Mouse (Mus musculus) 3134 (cell line): ENCODE data around the gene Cnot3.

Source experiments
- DNase-seq: peaks from one replicate; pipeline ENCODE4 v3.0.0-alpha.2; 2011; ENCODE audit warnings: low spot score; ENCODE audit not compliant: insufficient read length; ENCODE audit errors: extremely low read depth

Cnot3 gene

DNA sequence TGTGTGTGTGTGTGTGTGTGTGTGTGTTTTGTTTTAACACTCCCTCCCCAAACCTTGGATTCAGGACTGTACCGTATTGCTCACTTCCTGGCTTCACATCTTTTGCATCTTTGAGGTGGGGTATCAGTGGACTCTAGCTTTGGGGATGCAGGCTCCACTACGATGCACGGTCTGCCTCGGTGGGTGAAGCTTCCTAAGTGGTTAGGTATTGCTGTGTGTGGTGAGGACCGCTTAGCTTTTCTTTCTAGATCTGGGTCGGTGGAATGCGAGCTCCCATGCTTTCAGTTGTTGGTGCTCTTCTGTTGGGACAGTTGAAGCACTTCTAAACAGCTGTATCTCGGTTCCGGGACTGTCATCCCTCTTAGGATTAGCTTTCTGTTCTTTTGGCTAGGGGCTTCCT lies 1.1 kb downstream of the Cnot3 start:
- no peak for DNase-seq

DNA sequence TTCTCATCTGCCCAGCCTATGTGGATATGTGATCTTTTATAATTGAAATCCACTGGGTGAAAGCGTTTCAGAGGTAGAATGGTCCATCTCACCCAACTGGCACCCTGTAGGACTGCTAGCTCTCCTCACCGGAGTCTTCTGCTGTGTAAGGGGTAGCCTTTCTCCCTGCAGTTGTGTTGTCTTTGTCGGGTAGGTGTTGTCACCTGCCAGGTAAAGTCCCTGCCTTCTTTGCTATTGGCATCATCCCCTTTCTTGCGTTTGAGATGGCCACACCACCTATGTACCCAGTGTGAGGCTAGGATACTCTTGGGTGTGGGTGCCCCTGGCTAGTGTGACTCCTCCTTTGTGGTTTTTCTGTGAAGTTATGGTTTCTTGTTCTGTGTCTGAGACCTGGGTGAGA lies 1.6 kb downstream of the Cnot3 start:
- DNase-seq, result no peak

DNA sequence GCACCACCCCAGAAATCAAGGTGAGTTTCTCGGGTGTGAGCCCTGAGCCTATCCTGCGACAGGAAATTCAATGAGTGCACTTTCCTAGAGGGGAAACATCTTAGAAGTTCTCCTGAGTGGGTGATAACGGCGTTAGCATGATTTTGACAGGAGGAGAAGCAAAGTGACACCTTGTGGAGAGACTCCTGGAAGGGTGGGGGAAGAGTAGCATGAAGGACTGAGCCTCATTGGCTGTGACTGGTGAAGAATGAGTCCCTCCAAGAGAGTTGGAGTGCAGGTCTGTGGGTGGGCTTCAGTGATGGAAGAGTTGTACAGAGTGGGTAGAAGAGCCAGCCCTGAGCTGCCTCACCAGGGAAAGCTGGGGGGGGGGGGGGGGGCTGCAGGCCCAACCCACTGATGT lies 11.9 kb downstream of the Cnot3 start:
- no peak for DNase-seq

- DNase-seq, result no peak
Observed at GRCm38 (mm10) chr7:3658578-3658977, 13.5 kb downstream of the Cnot3 start.

GRCm38 (mm10) chr7:3664524-3665214 lies 19.6 kb downstream of the Cnot3 start:
- DNase-seq, result peak; percentile 26

- peak; percentile 90 for DNase-seq
Observed at GRCm38 (mm10) chr7:3665215-3666114, 20.4 kb downstream of the Cnot3 start, which contains the start of gene Leng1. Gene Leng1, minus strand, starts transcription at chr7:3665840.

DNA sequence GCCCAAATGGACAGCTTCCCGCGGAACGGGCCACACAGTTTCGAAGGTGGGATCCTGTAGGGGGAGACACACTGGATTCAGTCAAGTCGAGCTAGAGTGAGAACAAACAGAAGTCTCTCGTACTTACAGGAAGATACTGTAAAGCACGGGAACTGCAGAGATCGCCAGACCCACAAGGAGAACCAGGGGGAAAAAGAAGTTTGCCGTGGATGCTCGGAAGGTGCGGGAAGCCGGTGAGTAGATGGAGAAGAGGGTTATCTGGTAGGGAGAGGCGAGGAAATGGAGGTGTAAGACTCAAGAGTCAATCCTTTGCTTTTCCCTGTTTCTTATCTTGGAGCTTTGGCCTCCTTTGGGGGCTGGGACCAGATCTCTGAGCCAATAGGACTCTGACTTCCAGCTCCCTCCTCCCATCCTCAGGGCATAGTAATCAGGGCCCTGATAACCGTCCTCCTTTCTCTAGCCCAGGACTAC lies 21.9 kb downstream of the Cnot3 start:
- no peak for DNase-seq

DNA sequence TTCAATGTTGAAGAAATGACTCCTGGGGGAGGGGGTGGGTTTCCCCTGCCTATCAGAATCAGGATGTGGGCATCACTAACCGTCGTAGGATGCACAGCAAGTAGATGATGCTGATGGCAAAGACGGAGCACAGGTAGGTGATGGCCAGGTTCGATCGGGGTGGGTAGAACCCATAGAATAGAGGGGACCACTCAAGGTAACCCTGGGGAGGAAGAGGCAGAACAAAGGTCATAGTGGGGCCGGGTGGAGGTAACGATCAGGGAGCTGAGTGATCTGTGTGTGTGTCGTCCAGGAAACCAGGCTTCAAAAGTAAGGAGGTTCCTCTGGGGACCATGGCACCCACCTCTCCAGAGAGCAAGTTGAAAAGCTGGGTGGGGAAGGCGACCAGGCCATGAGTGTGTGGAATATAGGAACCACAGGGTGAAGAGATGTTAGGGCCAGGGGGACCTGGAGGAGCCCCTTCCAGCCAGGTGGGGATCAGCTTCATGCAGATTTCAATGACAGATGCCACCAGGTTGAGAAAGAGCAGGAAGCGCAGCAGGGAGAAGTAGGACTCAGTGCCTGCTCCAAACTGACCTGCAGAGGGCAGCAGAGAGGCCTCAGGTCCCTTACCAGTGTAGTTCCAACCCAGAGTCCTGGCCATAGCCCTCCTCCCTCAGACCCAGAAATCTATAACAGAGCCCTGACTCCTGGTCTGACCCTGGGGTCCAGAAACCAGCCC lies 29.6 kb downstream of the Cnot3 start:
- DNase-seq, result no peak

DNA sequence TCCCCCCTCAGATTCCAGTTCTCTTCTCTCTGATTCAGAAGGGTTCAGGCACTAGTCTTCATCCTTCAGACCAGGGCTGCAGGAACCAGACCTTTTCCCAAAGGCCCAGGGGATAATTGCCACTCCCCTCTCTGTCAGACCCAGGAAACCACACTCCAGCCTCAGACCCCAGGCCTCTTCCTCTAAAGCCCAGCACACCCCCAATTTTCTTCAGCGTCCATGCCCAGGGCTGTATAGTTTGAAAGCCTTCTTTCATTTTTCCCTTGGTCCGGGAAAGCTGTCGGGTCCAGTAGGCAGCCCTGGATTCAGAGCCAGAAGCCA lies 30.1 kb downstream of the Cnot3 start:
- DNase-seq, result no peak

GRCm38 (mm10) chr7:3676371-3676770 lies 31.3 kb downstream of the Cnot3 start:
- DNase-seq, result no peak

DNA sequence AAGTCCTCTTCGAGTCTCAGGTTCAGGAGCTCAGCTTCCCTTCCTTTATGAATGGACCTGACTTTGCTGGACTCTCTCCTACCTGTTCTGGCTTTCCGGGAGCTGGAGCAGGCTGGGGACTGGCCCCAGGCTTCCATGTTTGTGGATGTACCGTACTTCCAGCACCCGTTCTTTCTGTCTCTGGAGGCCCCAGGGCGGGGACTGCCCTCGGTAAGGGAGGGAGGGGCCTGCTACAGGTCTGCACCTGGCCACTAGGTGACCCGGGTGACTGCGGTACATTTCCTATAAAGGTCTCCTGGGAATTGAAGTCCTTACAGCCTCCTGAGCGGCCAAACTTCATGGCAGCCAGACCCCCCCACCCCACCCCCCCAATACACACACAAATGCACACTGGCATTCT lies 32.3 kb downstream of the Cnot3 start, which contains the start of gene Tmc4:
TSS of gene Tmc4 (minus strand) at position 212 of the 400 bp plus-strand sequence.
- DNase-seq, result no peak

DNA sequence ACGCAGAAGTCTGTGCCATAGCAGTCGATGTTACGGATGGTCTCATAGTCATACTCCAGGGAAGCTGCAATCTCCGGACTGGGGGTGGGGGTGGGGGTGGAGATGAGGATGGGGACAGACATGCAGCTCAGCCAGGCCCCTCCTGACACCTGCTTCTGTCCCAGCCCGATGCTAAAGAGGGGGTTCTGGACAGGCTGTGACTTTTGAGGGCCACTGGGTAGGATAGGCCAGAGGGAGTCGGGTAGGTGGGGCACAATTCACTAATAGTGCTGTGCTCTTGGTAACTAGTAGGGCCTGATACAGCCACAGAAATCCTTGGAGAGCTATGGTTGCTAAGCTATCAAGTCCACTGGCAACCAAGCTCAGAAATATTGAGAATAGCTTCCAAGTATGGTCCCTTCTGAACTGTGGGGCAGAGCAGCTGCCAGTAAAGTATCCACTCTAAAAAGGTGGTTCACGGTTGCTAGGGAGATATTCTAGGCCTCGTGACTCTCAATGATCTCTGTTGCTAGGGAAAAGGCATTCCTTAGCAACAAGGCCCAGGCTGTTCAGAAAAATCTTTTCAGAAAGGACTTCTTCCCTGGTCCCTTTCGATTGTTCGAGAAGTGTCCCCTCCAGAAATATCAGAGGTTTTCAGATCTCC lies 39.0 kb downstream of the Cnot3 start:
- no peak for DNase-seq

GRCm38 (mm10) chr7:3684698-3685097 lies 39.6 kb downstream of the Cnot3 start:
- no peak for DNase-seq

GRCm38 (mm10) chr7:3685400-3686187 lies 40.5 kb downstream of the Cnot3 start:
- DNase-seq, result no peak

- DNase-seq, result no peak
Observed at GRCm38 (mm10) chr7:3691919-3692318, 46.9 kb downstream of the Cnot3 start.

GRCm38 (mm10) chr7:3692382-3692986 lies 47.4 kb downstream of the Cnot3 start, which contains the start of gene Tsen34:
Gene Tsen34, plus strand, starts transcription at chr7:3692863.
- no peak for DNase-seq

- peak; percentile 92 for DNase-seq
Observed at GRCm38 (mm10) chr7:3692987-3693808, 48.1 kb downstream of the Cnot3 start, which contains the start of gene Mboat7. Gene Mboat7, minus strand, starts transcription at chr7:3693523.

DNA sequence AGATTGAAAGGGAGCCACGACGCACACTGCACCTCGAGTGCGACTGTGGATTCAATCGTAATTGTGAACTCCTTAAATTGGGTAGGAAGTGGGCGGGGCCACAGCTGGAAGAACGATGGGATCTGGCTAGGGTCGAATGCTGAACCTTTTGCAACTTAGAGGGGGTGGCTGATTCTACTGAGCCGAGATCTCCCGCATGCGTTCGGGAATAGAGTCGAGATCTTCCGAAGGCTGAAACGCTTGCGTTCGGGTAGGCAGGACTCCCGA lies 48.7 kb downstream of the Cnot3 start:
- no peak for DNase-seq
